Mouse (Mus musculus) megakaryocyte, embryonic 14.5 days (primary cell): ENCODE measurements around the gene Sppl2a.

Source experiments
- FLI1 ChIP-seq: IDR thresholded peaks from 2 replicates; pipeline ENCODE4 v1.6.1; 2012; ENCODE audit warnings: low read length, inconsistent platforms, mixed read lengths
- GATA1 ChIP-seq: IDR thresholded peaks from 3 replicates; pipeline ENCODE4 v1.6.1; 2012; ENCODE audit warnings: mixed read lengths, low read length, inconsistent platforms, borderline replicate concordance

DNA sequence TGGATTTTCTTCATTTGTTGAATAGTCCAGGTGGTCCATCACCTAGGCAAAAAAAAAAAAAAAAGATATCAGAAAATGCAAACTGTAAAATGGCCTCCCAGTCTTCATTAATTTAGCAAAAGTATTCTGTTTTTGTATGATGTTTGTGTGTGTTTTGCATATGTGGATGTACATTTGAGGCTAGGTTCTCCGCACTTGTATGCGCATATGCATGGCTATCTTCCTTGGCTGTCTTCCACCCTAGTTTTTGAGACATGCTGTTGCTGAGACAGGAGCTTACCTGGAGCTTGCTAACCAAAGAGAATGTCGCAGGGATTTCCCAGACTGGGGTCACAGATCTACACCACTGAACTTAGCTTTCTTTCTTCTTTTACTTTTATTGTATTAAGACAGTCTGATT, 38.8 kb downstream of the Sppl2a start:
- no peak for TF ChIP-seq GATA1
- TF ChIP-seq FLI1 = no peak
